Mouse (Mus musculus): ENCODE measurements around the gene Cav3.

DNA sequence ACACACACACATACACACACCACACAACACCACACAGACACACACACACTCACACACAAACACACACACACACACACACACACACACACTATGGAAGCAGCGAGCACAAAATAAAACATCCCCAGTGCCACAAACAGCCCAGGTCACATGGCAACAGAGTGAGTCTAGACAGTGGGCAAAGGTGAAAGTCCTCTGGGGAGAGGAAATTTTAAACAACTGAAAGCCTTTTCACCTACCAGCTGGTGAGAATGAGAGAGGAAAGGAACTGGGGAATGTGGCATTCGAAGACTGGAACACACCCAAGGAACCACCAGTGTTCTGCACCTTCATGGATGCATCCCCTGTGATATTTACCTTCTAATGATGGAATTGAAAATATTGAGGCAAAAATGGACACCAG is 40.2 kb downstream of the Cav3 start:
- no peak for TF ChIP-seq SIN3A (IDR thresholded peaks at IDR 0.05; ENCODE audit: low read length)
- TF ChIP-seq JUN (IDR thresholded peaks at IDR 0.05; ENCODE audit: insufficient read depth, low read depth, low read length), result no peak
- no peak for TF ChIP-seq E2F4 (IDR thresholded peaks at IDR 0.05; ENCODE audit: insufficient replicate concordance, low read depth, low read length)
- no peak for TF ChIP-seq CTCF (conservative IDR thresholded peaks at IDR 0.05 in 1 of 2, IDR thresholded peaks at IDR 0.05 in 1 of 2; ENCODE audit: low read depth in 2 of 2, low read length in 2 of 2)
- TF ChIP-seq POLR2A (IDR thresholded peaks at IDR 0.05; ENCODE audit: low read depth, low read length), result no peak
- TF ChIP-seq BHLHE40 (IDR thresholded peaks at IDR 0.05; ENCODE audit: low read depth, low read length), result no peak
- TF ChIP-seq MAFK (IDR thresholded peaks at IDR 0.05; ENCODE audit: insufficient replicate concordance, low read length), result no peak
